Mouse (Mus musculus): Measurements from ENCODE around the gene Prrt1.

- TF ChIP-seq CTCF (IDR thresholded peaks at IDR 0.05; ENCODE audit: low read depth) (no peak), EP300 (optimal IDR thresholded peaks at IDR 0.05) (no peak)
Observed at GRCm38 (mm10) chr17:34589206-34589605, 40.1 kb upstream of the Prrt1 start.

Measured in stomach, postnatal 0 days (tissue).